Mouse (Mus musculus) heart, postnatal 0 days (tissue): Measurements from ENCODE around the gene Slc39a13.
"Not testable (repeated sequence)": the region's sequence is repeated elsewhere in the genome, so short reads cannot be mapped to it uniquely, and the experiment has no call there.

Source experiments
- CTCF ChIP-seq: IDR thresholded peaks from 2 replicates; pipeline ENCODE4 v1.5.1; 2016; ENCODE audit warnings: antibody characterized with exemption, control low read depth, low read depth
- EP300 ChIP-seq: IDR thresholded peaks from 2 replicates; pipeline ENCODE4 v1.6.1; 2016; ENCODE audit warnings: antibody characterized with exemption, low read depth

GRCm38 (mm10) chr2:91045805-91046204, 24.4 kb downstream of the Slc39a13 start:
- TF ChIP-seq CTCF, EP300: not testable (repeated sequence)
